Mouse (Mus musculus) lung, postnatal 36 days (tissue): ENCODE measurements around the gene Nfia.

ENCODE experiments used
- DNase-seq: peaks from one replicate; pipeline ENCODE4 v3.0.0; 2022; ENCODE audit warnings: mixed read lengths

Gene Nfia

GRCm38 (mm10) chr4:97841063-97841595 lies 68.6 kb downstream of the Nfia start:
- no peak for DNase-seq

- DNase-seq, result peak; percentile 43
These were observed 69.2 kb downstream of the Nfia start for GRCm38 (mm10) chr4:97841745-97842144.

DNA sequence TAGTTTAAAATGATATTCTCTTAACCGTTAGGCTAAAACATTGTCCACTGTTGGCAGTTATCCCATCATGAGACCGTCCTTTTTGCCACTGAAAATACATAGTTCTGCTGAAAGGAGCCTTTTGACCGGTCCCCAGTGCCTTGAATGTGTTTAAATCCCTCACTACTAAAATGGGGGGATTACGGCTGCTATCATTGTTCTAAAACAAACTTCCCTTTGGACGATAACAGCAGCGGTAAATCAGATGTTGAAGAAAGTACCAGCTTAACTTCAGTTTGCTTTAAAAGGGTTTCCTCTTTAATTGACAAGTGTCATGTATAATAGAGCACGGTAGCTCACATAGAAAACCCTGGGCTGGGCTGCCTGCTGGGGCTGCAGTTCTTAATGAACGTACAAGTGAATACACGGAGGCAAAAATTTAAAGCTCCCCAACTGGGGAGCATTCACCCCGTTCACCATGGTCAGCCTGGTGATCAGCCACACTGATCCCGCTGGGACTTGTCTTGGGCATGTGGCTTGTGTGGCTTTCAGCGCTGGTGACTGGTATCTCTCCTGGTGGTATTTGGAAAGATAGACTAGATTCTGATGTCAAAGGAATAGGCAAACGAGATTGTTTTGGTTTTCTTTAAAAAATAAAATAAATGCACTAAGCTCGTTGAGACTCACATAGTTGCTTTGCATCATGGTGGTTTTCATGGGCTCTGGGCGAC lies 71.6 kb downstream of the Nfia start:
- no peak for DNase-seq

DNA sequence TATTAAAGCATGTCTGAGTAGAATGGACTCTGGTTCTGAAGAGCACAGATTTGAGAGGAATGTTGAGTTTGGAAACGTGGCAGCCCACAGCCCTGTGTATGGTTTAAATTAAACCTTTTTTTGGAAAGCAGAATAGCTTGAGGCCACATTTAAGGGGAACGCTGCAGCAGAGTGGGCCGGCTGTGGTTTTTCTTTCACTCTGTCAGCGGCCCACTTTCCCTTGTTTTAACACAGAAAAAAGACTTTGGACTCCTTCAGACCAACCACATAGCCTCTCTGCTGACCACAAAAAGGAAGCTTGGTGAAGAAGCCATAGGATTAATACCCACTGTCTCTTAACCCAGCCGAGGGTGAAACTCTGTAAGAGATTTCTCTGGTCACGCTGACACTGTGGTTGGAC lies 72.4 kb downstream of the Nfia start:
- DNase-seq, result no peak

DNA sequence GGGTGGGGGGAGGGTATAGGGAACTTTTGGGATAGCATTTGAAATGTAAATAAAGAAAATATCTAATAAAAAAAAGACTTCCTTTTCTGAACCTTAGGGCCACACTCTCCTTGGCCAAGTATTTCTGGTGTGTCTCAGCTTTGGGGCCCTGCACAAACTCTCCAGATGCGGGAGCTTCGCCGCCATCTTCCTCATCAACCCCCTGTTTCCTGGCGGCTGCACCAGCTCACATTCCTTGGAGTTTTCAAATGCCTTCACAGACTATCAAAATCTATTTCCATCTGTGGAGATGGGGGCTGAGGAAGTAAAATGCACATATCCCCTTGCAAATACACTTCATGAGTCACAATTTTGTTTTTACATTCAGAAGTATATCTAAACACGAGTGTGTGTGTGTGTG lies 75.1 kb downstream of the Nfia start:
- no peak for DNase-seq

- DNase-seq, result no peak
These were observed 78.5 kb downstream of the Nfia start for GRCm38 (mm10) chr4:97850991-97851390.

DNA sequence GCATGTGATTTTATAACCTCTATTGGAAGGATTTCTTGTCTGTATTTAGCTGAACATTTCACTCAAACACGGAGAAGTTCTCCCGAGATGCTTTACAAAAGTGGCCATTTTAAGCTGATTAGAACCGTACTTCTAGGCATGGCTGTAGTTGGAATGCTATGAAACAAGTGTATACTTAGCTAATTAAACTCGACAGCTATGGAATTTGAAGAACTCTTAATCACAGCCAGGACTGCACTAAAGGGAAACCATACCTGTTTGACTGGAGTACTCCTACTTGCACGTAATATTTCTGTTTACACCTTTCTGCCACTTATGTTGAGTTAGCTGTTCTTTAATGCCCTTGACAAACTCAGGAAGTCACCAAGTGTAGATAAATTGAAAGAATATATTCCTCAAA lies 79.2 kb downstream of the Nfia start:
- DNase-seq, result no peak

- DNase-seq, result no peak
These were observed 80.1 kb downstream of the Nfia start for GRCm38 (mm10) chr4:97852626-97853025.

DNA sequence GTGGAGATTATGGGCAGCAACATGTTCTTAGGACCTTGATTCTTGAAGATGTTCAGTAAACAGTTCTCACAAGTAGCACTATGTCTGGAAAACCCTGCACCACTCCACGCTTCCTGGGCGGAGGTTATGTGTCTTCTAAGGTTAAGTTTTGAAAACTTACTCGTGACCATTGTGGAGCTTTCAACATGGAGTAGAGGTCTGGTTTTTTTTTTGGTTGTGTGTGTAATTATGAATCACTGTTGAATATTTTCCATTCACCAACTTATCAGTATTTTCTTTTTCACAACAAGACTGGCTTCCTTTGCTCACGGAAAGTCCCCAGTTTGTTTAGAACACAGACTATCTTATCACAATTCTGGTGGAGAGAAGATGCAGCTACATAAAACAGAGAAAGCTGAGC lies 82.2 kb downstream of the Nfia start:
- peak; percentile 57 for DNase-seq

DNA sequence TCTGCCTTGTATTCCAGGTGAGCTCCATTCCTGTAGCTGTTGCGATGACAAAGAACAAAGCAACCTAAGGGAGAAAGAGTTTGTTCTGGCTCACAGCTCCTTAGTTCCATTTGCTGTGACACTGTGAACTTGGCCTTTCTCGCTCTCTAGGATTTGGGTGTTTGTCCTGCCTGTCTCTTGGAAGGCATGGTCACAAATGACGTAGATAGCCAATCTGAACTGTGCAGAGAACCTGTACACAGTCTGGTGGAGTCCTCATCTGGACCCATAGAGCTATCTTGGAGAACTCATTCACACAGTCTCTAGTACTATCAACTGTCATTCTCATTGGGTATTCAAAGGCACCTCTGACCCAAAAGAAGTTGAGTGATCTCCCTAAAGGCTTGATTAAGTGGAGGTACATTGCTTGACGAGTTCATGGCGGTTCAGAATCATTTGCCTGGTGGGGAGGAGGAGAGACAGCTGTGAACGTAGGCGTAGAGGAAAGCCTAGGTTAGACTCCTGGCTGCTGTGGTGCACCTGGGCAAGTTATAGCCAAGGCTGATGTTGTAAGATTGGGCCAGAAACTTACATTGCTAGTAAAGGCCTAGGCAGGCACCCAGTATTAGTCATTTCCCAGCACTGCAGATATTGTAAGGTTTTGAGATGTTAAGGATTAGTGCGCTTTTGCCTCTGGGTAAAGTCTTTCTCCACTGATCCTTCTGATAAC lies 83.3 kb downstream of the Nfia start:
- no peak for DNase-seq

DNA sequence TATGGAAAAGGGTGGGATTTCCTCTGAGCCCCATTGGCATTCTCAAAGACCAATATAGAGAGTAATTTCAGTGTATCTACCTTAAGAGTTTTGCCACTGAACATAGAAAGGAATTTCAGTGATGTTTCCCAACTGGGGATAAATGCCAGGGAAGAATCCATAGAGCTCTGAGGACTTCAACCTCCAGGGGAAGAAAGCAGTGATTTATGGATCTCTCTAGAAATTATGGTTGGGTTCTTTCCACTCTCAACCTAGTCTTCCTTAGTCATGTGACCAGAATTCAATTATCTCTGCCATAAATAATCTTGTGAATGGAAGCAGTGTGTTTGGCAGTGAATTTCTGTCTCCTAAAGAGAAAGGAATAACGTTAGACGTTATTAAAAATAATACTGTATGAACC lies 85.0 kb downstream of the Nfia start:
- no peak for DNase-seq

DNA sequence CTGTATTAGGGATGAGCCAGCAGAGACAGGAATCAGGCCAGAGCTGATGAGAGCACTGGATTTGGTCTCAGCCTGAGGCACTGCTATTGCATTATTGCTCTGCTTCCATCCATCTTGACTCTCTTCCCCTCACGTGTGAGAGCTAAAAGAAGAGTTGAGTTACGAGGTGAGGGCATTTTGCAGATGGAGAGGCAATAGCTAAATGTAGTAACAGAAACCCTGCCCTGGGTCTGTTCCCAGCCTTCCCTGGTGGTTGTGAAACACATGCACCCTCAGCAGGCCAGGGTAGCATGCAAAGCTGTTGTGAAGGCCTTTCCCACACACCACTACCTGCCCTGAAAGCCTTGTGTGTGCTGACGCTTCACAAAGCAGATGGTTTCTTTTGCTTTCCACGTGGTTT lies 86.9 kb downstream of the Nfia start:
- DNase-seq, result peak; percentile 35

- DNase-seq, result no peak
These were observed 87.8 kb downstream of the Nfia start for GRCm38 (mm10) chr4:97860376-97860775.

DNA sequence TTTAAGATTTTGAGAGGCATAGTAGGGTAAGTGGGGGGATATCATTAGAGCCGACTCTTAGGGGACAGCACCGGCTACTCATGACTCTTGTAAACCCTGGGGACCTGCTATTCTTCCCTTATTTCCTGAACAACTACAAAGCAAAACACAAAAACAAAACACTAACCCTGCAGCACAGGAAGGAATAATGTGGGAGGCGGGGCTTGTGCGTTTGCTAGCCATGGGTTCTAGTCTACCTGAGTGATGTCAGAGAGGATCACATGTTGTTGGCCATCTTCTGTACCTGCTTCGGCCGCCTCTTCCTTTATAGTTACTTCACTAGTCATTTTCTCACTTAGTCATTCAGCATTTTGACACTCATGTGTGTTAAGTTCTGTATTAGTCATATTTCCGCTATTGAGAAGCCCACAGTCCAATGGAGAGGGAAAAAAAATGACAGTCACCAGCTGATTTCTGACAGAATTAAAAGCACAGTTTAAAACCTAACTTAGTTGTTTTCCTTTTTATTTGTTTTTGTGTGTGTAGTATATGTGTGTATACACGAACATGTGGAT lies 88.3 kb downstream of the Nfia start:
- no peak for DNase-seq

DNA sequence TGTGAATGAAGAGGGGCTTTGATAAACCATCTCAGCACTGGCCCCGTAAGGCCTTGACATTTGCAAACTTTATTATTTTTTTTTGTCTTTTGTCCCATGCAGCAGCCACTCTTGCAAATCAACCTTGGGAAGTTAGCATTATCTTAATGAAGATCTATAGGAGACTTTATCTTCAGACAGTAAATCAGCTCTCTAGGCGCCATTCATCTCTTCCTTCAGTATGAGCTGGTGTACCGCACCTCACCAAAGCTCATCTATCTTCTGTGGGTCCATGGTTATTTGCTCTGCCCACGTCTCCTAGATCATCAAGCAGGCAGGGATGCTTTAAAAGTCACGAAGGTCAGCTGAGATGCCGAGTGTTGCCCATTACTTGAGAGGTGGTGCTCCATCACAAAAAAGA lies 89.8 kb downstream of the Nfia start:
- no peak for DNase-seq

DNA sequence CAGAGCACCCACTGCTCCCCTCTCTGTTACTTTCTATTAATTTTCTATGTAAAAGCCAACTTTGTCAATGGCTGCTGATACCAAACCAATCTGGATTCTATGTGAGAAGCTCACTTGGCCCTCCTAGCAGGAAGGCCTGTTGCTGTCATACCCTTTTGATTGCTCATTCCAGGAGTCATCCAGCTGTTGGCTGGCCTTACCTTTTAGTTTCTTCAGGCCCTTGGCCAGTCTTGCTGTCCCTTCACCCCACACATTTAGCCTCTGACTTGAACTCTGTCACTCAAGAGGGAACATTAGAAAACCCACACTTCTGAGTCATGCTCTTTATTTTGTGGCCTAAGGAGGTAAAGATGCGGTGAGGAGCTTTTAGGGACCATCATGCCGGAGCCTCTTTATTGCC lies 91.7 kb downstream of the Nfia start:
- no peak for DNase-seq

- DNase-seq, result no peak
These were observed 92.9 kb downstream of the Nfia start for GRCm38 (mm10) chr4:97865410-97865953.

- peak; percentile 47 for DNase-seq
These were observed 93.9 kb downstream of the Nfia start for GRCm38 (mm10) chr4:97866463-97866862.

DNA sequence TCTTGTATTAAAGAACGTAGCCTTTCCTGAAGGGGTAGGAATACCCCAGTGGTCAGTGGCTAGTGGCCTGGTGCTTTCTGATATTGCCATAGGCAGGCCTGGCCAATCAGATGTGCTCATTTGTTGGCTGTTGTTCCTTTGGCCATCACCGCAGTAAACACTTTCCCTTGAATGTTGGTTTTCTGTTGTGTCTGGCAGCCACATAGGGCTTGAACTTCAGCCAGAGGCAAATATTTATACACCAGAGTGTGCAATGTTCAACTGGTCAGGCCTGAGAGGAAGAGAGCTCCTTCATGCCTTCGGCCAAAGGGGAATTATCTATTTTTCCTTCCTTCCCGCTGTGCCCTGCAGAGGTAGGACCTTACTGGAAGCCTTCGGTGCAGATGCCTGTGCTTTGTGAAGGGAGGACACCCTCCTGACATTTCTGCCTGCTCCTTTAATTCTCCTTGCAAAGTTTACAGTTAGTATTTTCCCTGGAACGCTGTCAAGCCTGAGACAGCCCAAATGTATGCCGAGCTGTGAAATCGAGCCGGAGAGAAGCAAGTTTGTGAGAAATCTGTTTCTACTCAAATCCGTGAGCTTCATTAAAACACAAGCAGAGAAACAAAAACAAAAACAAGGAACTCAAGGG lies 95.9 kb downstream of the Nfia start:
- DNase-seq, result peak; percentile 84

- peak; percentile 98 for DNase-seq
These were observed 96.5 kb downstream of the Nfia start for GRCm38 (mm10) chr4:97868938-97869440.

- DNase-seq, result peak; percentile 29
These were observed 96.9 kb downstream of the Nfia start for GRCm38 (mm10) chr4:97869451-97869850.

DNA sequence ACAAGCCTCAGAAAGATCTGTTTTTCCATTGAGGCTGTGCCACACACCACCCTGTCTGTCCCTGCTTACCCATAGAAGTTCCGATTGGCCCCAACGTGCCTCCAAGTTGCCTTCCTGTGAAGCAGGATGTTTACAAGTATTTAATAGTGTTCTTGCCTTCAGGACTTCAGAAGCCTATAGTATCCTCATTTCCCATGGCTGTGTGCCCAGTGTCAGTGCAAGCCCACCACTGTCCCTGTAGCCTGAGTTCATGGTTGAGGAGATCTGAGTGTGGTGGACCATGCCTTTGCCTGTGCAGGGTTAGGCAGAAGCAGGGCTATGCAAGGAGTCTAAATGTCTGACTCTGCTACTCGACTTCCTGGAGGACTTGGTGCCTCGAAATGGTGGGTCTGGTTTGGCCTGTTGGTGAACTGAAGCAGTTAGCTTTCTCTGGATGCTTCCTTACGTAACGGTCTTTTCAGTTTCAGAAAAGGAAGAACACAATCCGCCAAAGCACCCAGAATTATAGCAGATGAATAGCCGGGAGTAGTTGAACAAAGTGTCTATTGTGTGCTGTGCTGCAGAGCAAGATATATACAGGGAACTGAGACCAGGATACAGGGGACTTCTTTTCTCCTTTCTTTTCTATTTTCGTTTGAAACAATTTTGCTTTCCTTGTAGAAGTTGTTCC lies 99.4 kb downstream of the Nfia start:
- peak; percentile 62 for DNase-seq
